Mouse (Mus musculus): ENCODE measurements at regions not wholly inside any gene's neighbourhood (a gene's known extent, or its start where the extent isn't known, plus 50 kb on each side); places are given as distances from the start of the nearest gene placed in this dataset.

GRCm38 (mm10) chr2:8338271-8338670, 828.9 kb upstream of the Celf2 start:
- DNase-seq: no peak
- intact Hi-C loops (cut with DNase I): no loop called here

GRCm38 (mm10) chr2:8296001-8296400, 786.6 kb upstream of the Celf2 start:
- no peak for DNase-seq
- intact Hi-C loops (cut with DNase I): no loop called here

DNA sequence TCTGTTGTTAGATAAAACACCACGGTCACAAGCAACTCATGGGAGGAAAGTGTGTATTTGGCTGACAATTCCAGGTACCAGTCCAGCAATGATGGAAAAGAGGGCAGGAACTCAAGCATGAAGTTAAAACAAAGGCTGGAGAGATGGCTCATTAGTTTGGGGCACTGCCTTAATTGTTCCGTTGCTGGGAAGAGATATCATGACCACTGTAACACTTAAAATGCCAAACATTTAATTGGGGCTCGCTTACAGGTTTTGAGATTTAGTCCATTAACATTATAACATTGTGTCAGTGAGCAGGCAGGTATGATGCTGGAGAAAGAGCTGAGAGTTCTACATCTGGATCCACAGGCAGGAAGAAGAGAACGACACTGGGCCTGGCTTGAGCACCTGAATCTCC, 782.0 kb upstream of the Celf2 start:
- intact Hi-C loops (cut with DNase I): no loop called here

DNA sequence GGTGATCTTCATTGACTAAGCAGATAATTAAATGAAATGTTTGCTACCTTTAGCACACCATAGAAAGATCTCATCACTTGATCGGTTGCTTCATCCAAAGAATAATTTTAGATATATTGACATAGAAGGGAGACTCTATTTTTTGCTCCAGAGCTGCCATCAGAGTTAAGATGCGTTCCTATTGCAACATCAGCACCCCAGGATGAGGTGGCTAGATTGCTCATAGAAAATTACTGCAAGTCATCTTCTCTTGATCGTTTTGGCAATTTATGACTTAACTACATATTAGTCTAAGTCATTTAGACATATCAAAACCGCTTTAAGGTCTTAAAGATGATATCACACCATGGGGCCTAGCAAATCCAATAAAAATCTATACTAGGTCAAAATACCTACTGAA, 778.0 kb upstream of the Celf2 start:
- intact Hi-C loops (cut with DNase I): no loop called here
- DNase-seq: no peak

More for the DNA sequence above, 782.0 kb upstream of the Celf2 start:
- no peak for DNase-seq

DNA sequence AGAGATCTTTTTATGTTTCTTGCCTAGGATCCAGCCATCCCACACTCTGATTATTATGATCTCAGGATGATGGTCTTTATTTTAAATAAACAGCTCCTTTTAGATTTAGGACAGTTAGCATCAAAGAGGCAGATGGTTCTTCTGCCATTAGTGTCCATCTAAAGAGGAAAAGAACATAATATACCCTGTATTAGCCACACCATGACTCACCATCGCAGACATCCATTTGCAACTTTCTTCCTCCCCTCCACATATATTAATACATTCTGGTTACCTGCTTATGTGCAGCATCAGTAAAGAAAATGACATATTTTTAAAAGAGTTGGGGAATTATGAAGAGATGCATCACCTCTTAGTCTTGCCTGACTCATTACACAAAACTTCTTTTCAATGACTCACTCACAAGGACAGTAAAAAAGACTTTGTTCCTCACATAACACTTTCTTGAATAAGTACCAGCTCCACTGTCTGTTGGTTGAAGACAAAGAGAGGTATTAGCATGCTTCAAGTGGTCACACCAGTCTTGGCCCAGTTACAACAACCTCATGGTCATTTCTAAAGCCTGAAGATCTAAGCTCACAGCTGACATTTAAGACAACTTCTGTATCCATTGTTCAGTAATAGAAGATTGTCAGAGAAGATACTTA, 766.9 kb upstream of the Celf2 start:
- DNase-seq: no peak
- intact Hi-C loops (cut with DNase I): no loop called here

All from left cerebral cortex, postnatal 4 days (tissue).